Mouse (Mus musculus) liver (tissue): ENCODE results near the gene Ctps2.
A peak's percentile ranks its signal among the peaks of the same experiment; 100 is the strongest.

Experiments
- DNase-seq: peaks from one replicate; pipeline ENCODE4 v3.0.0-alpha.2; 2020; ENCODE audit warnings: mixed read lengths

The Ctps2 gene

DNA sequence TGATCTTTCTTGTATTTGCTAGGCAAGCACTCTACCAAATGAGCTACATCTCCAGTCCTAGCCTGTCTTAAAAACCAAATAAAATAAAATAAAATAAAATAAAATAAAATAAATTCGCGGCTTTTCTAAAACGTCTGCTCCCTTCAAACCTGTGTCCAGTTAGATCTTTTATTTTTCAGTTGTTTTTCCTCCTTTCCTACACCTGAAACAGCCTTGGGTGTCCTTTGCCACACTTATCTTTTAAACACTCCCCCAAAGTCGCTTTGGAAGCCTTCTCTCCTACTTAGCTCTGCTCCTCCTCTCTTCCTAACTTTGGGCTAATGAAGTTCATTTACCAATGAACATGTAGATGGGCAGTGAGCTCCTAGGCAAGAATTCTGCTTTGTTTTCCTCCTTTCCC lies at the start of gene Ctps2:
TSS of gene Ctps2 (plus strand) at position 301 of the 400 bp plus-strand sequence.
- no peak for DNase-seq

DNA sequence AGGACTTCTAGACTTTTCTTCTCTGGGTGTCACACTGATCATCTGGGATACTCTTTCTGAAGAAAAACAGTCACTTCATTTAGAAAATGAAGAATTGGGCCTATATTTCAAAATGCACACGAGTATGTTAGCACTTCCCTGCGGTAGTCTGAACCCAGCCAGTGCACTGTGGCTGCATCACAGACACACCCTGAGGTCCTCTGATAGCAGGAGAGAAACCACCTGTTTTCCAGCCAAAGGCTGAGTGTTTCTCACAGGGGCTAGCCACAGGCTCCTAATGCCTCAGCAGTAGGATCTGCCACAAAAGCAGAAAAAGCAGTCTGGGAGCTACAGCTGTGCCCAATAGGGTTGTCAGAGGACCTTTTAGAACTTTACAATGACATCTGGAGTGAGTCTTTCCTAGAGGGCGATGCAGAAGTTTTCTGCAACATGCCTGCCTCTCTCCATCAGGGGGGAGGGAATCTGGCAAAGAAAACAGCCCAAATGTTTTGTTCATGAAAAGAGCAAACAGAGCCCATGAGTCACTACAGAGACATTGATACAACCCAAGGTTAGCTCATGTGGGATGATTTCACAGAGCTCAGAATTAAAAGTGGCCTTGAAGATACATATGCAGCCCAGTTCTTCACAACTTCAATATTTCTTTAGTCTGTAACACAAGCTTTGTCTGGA lies 32.6 kb upstream of the Ctps2 start:
- no peak for DNase-seq

DNA sequence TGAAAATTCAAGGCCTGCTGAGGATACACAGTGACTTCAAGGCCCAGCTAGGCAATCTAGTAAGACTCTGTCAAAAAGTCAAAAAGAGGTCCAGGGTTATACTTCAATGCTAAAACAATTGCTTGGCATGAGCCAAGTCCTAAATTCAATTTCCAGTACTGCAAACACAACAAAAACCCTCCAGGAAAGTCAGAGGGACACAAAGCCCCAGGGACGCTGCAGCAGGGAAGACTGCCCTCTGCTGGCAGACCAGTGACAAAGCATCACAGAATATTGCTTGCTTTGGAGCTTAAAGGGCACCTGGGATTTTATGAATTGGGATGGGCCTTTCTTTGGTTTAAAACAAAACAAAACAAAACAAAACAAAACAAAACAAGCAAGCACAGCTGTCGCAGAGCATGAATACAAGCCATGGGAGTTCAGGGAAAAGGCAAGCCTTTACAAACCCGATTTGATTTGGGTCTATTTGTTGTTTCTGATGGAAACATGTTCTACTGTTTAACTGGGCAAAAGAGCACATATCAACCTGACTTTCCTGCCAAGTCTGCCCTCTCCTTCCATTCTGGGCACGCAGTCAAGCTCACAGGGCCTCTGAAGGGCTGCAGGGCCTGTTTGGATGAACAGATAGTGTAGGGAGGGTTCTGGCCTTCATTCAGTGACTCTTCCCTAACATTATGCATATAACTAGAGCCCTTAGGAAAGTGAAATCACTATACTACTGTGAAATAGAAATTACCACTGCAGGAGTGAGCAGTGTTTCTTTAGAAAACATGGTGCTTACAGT lies 29.1 kb upstream of the Ctps2 start:
- DNase-seq: peak; percentile 23

DNA sequence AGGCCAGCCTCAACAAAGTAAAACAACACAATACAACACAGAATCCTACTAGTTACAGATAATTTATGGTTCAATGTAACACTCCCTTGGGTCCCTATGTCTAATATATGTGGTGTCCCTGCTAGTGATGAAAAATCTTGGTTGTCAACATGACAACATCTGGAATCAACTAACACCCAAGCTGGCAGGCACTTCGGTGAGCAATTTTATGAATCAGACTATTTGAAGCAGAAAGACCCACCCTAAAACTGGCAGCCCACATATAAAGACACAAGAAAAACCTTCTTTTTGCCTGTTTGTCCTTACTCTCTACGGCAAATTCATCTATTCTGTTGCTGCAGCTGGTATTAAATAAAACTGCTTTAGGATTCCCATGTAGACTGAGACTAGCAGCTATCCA lies 27.3 kb upstream of the Ctps2 start:
- no peak for DNase-seq

DNA sequence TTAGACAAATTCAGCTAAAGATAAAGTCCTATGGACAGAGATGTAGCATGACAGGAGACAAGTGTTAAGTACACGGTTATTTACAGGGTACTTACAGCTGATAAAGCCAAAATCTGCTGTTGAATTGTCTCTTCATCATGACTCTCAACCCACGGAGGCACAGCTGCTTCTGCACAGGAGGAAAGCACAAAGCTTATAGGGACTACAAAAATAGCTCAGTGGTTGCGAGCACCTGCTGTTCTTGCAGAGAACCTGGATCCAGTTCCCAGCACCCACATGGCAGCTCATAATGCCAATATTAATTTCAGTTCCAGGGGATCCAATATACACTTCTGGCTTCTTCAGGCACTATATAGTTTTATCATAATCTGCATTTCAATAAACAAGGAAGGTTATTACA lies 22.8 kb upstream of the Ctps2 start:
- DNase-seq: no peak

DNA sequence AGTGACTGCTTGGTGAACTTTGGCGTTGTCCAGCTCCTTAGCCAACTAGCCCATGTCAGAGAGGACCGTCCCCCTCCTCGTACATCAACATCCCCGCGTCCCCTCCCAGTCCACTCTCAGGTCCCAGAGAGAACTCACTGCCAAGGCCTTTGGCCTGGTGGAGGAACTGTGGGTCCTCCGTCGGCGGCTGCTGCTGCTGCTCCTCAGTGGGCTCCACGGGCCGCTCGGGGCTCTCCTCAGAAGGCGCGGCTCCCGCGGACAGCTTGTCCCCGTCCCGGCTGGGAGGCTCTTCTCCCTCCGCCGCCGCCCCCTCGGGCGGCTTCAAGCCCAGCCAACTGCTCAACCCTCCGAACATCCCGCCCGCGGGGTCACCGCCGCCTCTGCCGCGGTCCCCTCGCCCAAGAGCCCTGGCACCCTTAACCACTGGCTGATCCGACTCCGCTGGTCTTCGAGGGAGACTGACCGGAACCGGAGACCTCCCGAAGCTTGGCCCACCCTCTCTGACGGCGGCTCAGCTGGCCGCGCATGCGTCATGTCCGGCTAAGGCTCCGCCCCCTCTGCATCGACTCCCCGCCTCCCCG lies 13.0 kb upstream of the Ctps2 start, which contains the start of gene Syap1:
TSS of gene Syap1 (minus strand) at position 517 of the 581 bp plus-strand sequence.
- DNase-seq: peak; percentile 89

DNA sequence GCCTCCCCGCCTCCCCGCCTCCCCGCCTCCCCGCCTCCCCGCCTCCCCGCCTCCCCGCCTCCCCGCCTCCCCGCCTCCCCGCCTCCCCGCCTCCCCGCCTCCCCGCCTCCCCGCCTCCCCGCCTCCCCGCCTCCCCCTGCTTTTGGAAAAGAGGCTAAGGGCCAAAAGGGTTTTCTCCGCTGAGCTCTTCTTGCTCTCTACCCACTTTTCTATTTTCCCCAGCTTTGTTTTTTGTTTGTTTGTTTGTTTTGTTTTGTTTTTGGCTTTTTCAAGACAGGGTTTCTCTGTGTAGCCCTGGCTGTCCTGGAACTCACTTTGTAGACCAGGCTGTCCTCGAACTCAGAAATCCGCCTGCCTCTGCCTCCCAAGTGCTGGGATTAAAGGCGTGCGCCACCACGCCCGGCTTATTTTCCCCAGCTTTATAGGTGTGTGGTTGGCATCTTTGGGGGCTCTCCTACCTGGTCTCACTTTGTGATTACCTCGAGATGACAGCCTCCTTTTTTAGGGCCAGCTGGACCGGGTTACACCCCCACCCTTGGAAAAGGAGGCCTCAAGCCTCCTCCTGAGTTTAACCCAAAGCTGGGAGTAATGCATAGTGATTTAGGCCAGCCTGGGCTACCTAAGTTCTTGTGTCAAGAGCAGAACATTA lies 12.3 kb upstream of the Ctps2 start:
- DNase-seq: peak; percentile 20

DNA sequence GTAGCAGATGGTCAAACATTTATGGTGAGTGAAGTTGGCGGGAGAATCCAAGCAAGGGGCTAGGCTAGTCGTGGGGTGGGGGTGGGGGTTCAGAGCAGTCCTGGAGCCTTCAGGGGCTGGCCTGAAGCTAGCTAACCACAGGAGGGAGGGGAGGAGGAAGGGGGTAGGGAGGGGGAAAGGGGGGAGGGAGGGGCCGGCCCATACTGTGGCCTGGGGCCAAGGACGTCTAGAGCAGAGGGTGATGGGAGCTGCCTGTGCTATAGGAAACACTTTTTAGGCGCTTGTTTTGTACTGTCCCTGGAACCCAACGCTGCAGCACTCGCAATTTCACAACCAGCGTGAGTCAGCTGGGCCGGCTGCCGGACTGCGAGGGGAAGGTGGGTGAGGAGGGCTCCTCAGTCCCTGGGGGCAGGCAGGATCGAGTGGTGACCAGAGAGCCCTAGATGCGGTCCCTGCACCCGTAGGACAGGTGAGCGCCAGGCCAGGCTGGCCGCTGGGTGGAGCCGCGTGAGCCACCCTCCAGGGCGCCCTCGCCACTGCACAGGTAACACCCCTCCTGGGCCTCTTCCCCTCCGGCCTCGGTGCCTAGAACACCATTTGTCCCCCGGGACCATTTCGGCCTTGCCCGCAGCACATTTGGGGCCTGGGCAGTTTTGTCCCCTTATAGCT lies 467 bp downstream of the Ctps2 start:
- DNase-seq: peak; percentile 62

DNA sequence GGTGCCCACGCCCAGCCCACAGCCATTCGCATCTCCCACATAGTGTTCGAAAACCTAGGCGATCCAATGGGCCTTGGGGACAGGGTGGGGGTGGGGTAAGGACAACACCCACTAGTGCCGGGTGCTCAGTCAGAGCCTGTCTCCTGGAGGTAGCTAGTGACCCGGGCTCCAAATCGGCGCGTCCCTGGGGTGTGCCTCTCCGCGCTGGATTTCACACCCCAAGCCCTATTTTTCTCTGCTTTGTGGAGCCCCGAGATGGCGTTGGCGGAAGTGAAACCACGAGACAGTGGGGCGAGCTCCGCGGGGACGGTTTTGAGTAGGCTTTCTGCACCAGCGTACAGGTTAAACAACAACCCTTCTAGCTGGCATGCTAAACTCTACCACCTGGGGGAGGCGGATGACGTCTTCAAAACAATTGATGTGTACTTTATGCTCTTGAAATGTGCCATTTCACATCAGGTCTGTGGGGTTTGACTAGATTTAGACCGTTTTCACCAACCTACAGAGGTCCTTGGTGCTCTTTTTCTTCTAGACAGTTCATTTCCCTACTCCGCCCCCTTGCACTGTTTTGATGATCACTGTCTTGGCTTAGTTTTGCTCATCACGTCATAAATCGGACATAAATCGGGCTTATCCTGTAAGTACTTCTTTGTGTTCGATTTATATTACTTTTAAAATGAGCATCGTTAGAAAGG lies 1.1 kb downstream of the Ctps2 start:
- peak; percentile 40 for DNase-seq

DNA sequence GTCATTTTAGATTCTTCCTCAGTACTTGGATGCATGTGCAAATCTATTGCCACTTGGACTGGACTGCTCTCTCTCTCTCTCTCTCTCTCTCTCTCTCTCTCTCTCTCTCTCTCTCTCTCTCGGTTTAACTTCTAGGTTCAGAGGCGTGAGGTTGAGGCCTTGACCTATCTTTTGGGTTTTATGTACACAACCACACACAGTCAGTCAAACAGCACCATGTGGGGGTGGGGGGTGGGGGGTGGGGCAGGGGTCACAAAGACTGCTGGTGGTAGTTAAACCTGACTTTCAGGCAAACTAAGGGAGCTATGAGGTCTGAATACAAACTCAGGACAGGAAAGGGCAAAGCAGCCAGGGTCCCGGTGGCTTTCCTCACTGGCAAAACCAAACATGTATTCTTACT lies 6.5 kb downstream of the Ctps2 start:
- DNase-seq: peak; percentile 29

DNA sequence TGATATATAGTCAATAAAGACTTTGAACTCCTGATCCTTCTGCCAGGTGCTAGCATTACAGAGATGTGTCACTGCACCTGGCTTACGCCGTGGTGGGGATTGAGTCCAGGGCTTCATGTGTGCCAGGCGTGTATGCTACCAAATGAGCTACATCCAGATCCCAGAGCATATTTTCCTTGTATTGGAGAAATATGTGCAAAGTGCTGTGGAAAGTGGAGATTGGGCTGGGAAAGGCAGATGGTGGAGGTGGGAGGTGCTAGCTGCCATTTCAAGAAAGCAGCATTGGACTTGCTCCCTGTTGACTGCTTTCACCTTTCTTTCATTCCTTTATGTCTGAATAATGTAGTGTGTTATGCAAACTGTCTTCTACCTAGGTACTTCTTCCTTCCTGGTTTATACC lies 12.6 kb downstream of the Ctps2 start:
- no peak for DNase-seq

DNA sequence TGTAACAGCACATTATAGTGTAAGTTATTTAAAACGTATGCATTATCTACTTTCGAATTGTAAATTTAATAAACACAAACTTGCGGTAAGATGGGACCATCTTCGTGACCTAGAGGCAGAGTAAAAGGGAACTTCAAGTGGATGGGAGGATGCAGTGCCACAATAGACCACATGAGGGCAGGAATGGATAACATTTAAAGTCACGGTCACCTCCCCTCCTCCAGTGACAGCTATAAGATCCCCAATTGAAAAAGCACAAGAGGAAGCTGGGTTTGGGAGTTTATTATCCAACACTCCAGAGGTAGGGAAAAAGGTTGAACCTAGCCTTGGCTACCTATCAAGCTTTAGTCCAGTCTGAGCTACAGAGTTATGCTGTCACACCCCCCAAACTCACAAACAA lies 14.7 kb downstream of the Ctps2 start:
- peak; percentile 32 for DNase-seq

DNA sequence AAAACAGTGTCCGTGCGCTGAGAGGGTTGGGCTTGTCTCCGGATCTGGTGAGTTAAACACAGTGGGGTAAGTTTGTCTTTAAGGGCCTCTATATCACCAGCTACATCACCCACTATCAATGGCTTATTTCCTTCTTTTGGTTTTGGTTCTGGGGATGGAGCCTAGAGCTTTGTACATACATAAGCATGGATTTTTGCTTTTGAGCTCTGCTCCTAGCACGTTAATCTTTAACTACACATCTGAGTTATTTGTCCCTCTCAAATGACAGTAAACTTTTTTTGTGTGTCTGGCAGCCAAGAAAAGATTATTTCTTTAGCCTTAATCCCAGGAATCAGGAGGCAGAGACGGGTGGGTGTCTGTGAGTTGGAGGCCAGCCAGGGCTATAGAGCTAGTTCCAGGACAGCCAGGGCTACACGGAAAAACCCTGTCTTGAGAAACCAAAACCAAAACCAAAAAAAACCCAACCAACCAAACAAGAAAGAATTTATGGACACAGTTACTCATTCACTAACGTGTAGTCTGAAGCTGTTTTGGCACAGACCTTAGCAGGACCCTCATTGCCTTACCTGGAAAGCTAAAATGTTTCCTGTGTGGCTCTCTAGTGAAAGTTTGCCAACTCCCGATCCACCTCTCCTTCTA lies 20.6 kb downstream of the Ctps2 start:
- no peak for DNase-seq

DNA sequence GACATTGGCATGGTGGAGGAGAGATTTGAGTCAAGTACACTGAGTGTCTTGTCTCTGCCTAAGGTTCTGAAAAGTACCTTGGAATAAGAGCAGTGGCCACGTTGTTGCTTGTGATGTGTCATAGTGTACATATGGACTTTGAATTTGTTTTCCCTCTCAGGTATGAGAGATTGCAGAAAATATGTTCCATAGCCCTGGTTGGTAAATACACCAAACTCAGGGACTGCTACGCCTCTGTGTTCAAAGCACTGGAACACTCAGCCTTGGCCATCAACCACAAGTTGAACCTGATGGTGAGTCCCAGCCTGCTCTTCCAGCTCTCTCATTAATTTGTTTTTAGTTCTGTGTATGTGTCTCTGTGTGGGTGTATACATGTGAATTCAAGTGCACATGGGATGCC lies 30.4 kb downstream of the Ctps2 start:
- DNase-seq: no peak

DNA sequence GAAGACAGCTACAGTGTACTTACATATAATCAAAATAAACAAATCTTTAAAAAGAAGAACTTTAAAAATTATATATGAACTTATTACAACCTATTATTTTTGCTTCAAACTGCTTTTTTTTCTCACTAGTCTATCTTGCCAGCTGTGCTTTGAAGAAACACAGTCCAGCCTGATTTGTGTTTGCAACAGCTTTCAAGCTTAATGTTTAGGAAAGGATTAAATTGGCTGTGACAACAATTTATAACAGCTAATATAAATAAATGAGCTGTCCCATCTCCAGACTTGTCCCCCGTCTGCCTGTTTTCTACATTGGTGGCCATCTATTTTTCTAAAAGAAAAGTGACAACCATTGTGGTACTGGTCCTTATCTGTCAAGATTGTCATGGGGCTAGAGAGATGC lies 41.0 kb downstream of the Ctps2 start:
- DNase-seq: no peak

DNA sequence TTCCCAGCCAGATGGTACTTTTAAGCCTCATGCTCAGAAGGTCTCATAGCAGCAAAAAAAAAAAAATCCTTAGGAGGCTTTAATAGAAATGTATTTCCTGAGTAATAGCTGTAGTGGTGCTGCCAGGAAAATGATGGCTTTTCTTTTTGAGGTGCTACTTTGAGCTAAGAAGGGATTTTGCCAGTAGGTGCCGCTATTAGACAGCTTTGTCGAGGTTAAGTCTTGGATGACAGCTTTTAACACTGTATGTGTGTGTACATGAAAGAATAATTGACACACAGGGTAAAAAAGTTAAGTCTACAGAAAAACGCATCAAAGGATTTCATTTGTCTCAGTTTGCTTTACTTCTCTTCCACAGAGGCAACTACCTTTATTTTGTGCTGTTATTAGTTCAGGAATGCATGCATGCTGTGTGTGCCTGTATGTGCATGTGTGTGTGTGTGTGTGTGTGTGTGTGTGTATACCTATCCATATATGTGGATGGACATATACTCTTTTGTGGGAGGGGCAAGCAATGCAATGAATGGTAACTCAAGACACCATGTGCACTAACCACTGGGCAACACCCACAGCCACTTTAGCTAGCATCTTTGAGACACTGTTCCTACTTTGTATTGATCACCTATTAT lies 48.9 kb downstream of the Ctps2 start:
- DNase-seq: peak; percentile 5

DNA sequence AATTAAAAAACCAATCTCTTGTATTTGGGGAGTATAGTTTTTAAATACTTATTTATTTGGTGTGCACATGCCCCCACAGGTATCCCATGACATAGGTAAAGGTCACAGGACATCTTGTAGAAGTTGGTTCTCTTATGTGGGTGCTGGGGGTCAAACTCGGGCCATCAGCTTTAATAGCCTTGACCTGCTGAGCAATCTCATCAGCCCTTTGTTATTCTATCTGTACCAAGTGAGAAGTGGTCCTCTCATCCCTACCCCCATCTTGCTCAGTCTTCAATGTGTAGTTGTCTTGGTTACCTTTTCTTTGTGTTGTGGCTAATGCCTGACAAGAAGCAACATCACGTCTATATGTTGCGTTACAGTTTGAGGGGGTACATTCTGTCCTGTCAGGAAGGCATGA lies 56.9 kb downstream of the Ctps2 start:
- no peak for DNase-seq

DNA sequence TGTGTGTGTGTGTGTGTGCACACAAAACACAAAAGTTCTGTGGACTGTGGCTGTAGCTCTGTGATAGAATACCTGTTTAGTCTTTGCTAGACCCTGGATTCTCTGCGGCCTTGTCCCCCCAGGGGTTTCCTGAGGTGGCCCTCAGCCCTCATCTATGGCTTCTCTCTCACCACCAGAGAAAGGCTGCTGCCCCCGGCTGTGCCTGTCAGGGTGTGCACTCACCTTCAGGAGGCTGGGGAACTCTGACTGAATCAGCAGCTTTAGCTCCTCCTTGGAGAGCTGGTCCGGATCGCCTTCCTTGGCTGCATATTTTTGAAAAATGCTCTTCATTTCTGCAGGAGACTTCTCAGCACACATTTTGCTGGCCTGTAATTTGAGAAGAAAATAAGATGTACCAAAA lies 62.8 kb downstream of the Ctps2 start:
- no peak for DNase-seq

DNA sequence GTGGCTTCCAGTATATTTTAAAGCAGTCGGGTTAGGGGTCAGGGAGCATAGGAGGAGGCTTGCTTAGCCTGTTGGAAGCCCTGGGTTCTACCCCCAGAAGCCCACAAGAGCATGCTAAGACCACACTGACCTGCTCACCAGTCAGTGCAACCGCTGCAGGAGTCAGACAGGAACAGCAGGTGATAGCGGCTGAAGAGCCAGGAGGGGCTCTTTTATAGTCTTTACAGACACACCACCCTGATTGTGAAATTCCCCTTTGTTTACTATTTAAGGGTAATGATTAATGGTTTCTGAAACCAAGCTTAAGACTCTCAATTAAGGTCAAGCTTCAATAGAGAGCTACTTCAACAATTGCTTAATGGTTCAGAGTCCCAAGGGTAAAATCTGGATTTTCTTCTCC lies 63.3 kb downstream of the Ctps2 start, which contains the start of gene S100g:
TSS of gene S100g (minus strand) at position 217 of the 400 bp plus-strand sequence.
- no peak for DNase-seq

DNA sequence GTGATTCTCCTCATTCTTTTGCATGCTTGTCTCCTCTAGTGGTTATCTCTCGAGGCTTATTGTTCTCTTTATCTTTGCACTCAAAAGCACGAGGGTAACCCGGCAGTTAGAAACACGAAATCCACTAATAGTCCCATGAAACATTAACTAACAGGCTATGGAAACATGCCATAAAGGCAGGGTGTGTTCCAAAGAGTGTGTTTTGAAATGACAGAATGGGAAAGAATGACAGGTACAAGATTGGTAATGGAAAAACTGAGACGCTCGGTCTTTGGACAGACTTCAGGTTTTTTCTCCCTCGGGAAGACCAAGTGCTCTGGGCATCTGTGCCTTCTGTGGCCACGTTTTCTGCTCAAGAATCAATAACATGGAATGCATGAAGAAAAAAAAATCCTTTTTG lies 66.4 kb downstream of the Ctps2 start:
- DNase-seq: no peak

DNA sequence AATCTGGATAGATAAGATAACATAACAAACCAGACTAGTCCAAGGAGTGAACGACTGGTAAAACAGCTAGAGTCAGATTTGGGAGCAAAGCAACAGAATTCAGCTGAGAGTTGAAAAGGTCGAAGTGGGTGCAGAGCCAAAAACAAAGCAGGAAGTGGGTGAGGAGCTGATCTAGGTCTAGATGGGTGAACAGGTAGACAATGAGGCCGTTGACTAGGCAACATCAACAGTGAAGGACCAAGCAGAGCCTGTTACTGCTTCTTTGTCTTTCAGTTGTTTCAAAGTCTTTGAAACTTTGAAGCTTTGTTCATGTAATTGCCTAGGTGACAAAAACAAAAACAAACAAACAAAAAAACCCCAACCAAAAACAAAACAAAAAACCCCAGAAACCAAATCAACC lies 75.2 kb downstream of the Ctps2 start:
- DNase-seq: no peak
